Mouse (Mus musculus) forebrain, embryonic 14.5 days (tissue): ENCODE results near the gene Krtap28-10. TPM values are rescaled to one million over a fixed set of nuclear protein-coding genes. Genes with fewer than 3 reads are reported as not detected.

Experiments used
- ATAC-seq: fragments of 200-750 bp; cut with Nextera tagmentation; 2 replicates; pipeline ENCODE4 v1.8.0; 2017; ENCODE audit warnings: mild to moderate bottlenecking, moderate library complexity
- DNase-seq: peaks from one replicate; pipeline ENCODE4 v3.0.0-alpha.2; 2015; ENCODE audit warnings: low spot score
- H3K27ac ChIP-seq: fragments of 300-500 bp; sonication (generic); 2 replicates; pipeline ENCODE4 v1.5.1; 2014; ENCODE audit warnings: low read depth, mild to moderate bottlenecking, control low read depth, low read length, moderate library complexity
- H3K27me3 ChIP-seq: fragments of 300-500 bp; sonication (generic); replicated peaks from 2 replicates; pipeline ENCODE4 v1.6.1; 2014; ENCODE audit warnings: low read length, control low read depth, mixed read lengths; ENCODE audit not compliant: control insufficient read depth, insufficient read depth
- H3K36me3 ChIP-seq: fragments of 300-500 bp; sonication (generic); 2 replicates; pipeline ENCODE4 v1.6.1; 2014; ENCODE audit warnings: low read length, control low read depth; ENCODE audit not compliant: control insufficient read depth, insufficient read depth
- H3K4me1 ChIP-seq: fragments of 300-500 bp; sonication (generic); 2 replicates; pipeline ENCODE4 v1.6.1; 2014; ENCODE audit warnings: antibody characterized with exemption, low read length, control low read depth; ENCODE audit not compliant: control insufficient read depth, insufficient read depth
- H3K4me2 ChIP-seq: fragments of 300-500 bp; sonication (generic); 2 replicates; pipeline ENCODE4 v1.6.1; 2014; ENCODE audit warnings: mild to moderate bottlenecking, control low read depth, low read length
- H3K4me3 ChIP-seq: fragments of 300-500 bp; sonication (generic); 2 replicates; pipeline ENCODE4 v1.5.1; 2014; ENCODE audit warnings: low read depth, low read length, control low read depth
- H3K9ac ChIP-seq: fragments of 300-500 bp; sonication (generic); 2 replicates; pipeline ENCODE4 v1.6.1; 2014; ENCODE audit warnings: mild to moderate bottlenecking, low read length, control low read depth, moderate library complexity
- H3K9me3 ChIP-seq: fragments of 300-500 bp; sonication (generic); replicated peaks from 2 replicates; pipeline ENCODE4 v1.6.1; 2016; ENCODE audit warnings: low read length, control low read depth, mixed read lengths; ENCODE audit not compliant: control insufficient read depth
- WGBS: fragments of 180-500 bp; shearing (Covaris S2); extraction: QIAGEN DNeasy Blood & Tissue Kit; methylation state at CpG from one replicate; pipeline ENCODE4 v1.1.7; 2014; 5-methylcytosine and 5-hydroxymethylcytosine counted together
- polyA plus RNA-seq: library from polyadenylated mRNA; unstranded; fragments of >200 nt; fragmentation: Nextera tagmentation; extraction: Ambion mirVana; gene quantifications from 2 replicates; pipeline ENCODE4 v1.2.1, GENCODE M21; 2014

The Krtap28-10 gene
- polyA plus RNA-seq, 1 experiment from 2014 or later, result not detected

GRCm38 (mm10) chr1:82991596-82991995 lies 50.7 kb downstream of the Krtap28-10 start:
- ATAC-seq (no peak), DNase-seq (no peak)
- H3K27me3 ChIP-seq, result no peaks in the 10 kb centered on the region
- no peak overlapping the region for H3K27ac ChIP-seq
- 89% methylated on average over 3 of the region's 3 CpGs for WGBS
- H3K36me3 ChIP-seq, result no peaks in the 10 kb centered on the region
- H3K4me3 ChIP-seq, result no peak overlapping the region
- no peak overlapping the region for H3K9ac ChIP-seq
- no peaks in the 10 kb centered on the region for H3K4me1 ChIP-seq
- no peaks in the 10 kb centered on the region for H3K9me3 ChIP-seq
- no peak overlapping the region for H3K4me2 ChIP-seq

Other genes with a start within 250 kb of the Krtap28-10 start
- 40.4 and 42.3 TPM in 2 replicates for gene Agfg1, start 203.0 kb downstream of the Krtap28-10 start, polyA plus RNA-seq
- not detected in 2 replicates for gene A030005L19Rik, start 129.2 kb downstream of the Krtap28-10 start, polyA plus RNA-seq
- gene A030014E15Rik, start 117.6 kb downstream of the Krtap28-10 start, polyA plus RNA-seq, result not detected in 2 replicates
- gene Gm6217, start 111.1 kb downstream of the Krtap28-10 start, polyA plus RNA-seq, result not detected in 2 replicates
- gene A030003K21Rik, start 99.1 kb downstream of the Krtap28-10 start, polyA plus RNA-seq, result not detected in 2 replicates
- gene Gm7544, start 86.5 kb downstream of the Krtap28-10 start, polyA plus RNA-seq, result not detected in 2 replicates
- not detected in 2 replicates for gene Gm47955, start 82.2 kb downstream of the Krtap28-10 start, polyA plus RNA-seq
- not detected in 2 replicates for gene Gm47959, start 41.9 kb downstream of the Krtap28-10 start, polyA plus RNA-seq
- 0.57 and 0.75 TPM in 2 replicates for gene Slc19a3, start 4.0 kb downstream of the Krtap28-10 start, polyA plus RNA-seq
- not detected in 2 replicates for gene Gm47969, start 2.5 kb upstream of the Krtap28-10 start, polyA plus RNA-seq
- gene A030005K14Rik, start 16.9 kb upstream of the Krtap28-10 start, polyA plus RNA-seq, result not detected in 2 replicates
- not detected in 2 replicates for gene Krtap28-13, start 18.4 kb upstream of the Krtap28-10 start, polyA plus RNA-seq
- not detected in 2 replicates for gene Ccl20, start 74.3 kb upstream of the Krtap28-10 start, polyA plus RNA-seq
- 0.51 and 0.80 TPM in 2 replicates for gene Daw1, start 117.3 kb upstream of the Krtap28-10 start, polyA plus RNA-seq